Mouse (Mus musculus): ENCODE data around the gene Ifngr2. TPM values are rescaled to one million over a fixed set of nuclear protein-coding genes. Genes with fewer than 3 reads are reported as not detected.

The Ifngr2 gene
- polyA plus RNA-seq, 1 experiment from 2014 or later = 45.7 TPM

DNA sequence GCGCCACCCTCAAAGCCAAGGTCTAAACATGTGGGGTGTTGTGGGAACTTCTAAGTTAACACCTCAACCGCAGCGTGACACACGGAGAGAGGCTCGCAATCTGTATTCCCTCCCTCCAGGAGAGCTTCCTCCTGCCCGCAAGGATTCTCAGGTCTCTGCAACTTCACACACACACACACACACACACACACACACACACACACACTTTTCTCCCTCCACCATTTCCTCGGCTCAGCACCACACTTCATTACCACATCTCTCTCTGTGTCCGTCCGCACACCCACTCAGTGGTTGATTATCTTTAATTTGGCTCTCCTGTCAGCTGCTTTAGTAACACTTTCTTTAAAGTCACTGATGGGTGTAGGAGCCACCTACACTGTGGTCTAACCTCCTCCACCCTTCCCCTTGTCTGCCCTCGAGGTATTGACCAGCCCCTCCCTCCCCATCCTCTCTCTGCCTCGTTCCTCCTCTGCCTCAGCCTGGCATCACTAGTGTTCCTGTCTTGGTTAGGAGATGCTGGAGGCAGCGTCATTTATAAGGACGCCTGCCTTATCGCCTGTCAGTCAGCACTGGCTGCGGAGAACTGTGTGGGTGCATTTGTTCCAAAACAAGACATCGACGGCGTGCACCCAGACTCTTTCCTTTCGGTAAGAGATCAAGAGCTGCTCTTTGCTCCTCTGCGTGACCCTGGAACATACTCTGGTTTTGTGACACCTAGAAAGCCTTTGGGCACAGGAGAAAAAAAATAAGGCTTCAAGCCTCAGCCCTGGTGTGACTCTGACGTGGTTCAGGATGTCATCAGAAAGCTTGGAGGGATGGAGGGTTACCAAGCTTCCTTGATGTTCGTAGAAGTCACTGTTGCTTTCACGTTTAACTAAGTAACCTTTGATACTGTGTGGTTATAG is 13.5 kb upstream of the Ifngr2 start:
- Histone ChIP-seq H3K27ac (ENCODE audit: low read depth, low read length) (no peak overlapping the region), H3K36me3 (ENCODE audit: control insufficient read depth, insufficient read depth, low read length) (no peaks in the 10 kb centered on the region), H3K4me2 (replicated peaks; ENCODE audit: low read depth, low read length) (no peak overlapping the region), H3K9me3 (ENCODE audit: control insufficient read depth, low read length) (no peaks in the 10 kb centered on the region), H3K4me3 (ENCODE audit: low read length) (no peak overlapping the region), H3K9ac (ENCODE audit: low read depth, low read length) (no peak overlapping the region), H3K4me1 (ENCODE audit: control insufficient read depth, insufficient read depth, low read length) (peaks cover 2% of the 10 kb centered on the region; the same call in 1 of the 2 replicates), H3K27me3 (ENCODE audit: control insufficient read depth, insufficient read depth, low read length) (no peaks in the 10 kb centered on the region)
- no peak for ATAC-seq (ENCODE audit: low FRiP score, low TSS enrichment)
- 49% methylated on average over 23 of the region's 23 CpGs for WGBS

DNA sequence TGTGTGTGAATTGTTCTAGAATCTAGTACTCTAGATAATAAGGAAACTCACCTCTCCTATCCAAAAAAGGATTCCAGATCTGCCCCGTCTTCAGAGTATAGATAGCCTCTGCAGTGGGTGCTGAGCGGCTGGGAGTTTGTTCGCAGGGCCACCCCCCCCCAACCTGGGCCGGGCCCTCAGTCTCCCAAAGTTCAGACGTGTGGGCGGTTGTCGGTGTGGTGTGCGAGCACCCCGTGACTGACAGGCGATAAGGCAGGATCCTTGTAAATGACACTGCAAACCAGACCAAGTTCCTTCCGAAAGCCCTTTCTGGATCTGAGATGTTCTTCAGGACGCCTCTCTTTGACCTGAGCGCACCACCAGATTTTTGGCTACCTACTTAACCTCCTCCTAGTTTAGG is 12.4 kb upstream of the Ifngr2 start:
- Histone ChIP-seq H3K4me1 (ENCODE audit: control insufficient read depth, insufficient read depth, low read length) (peaks cover 7% of the 10 kb centered on the region; the same call in 1 of the 2 replicates), H3K4me2 (replicated peaks; ENCODE audit: low read depth, low read length) (no peak overlapping the region), H3K9me3 (ENCODE audit: control insufficient read depth, low read length) (no peaks in the 10 kb centered on the region), H3K36me3 (ENCODE audit: control insufficient read depth, insufficient read depth, low read length) (no peaks in the 10 kb centered on the region), H3K27me3 (ENCODE audit: control insufficient read depth, insufficient read depth, low read length) (no peaks in the 10 kb centered on the region), H3K27ac (ENCODE audit: low read depth, low read length) (no peak overlapping the region), H3K9ac (ENCODE audit: low read depth, low read length) (no peak overlapping the region), H3K4me3 (ENCODE audit: low read length) (no peak overlapping the region)
- peak; percentile 86; the same call in 1 of the 2 replicates for ATAC-seq (ENCODE audit: low FRiP score, low TSS enrichment)
- WGBS = 59% methylated on average over 13 of the region's 13 CpGs

DNA sequence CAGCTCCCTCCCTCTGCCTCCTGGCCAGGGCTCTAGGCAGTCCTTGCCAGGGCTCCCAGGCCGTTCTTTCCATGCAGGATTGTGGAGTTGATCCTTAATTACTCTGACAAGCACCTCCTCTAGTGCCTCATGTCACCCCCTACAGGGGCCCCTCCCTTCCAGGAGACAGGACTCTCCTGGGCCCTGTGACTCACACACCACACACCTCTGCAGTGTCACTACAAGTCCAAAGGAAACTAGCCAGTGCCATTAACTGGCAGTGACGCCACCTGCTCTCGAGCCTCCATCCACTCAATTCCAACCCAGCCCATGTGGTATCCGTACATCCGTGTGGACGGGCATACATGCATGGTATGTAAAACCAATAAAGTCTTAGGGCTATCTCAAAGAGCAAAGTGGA is 12.0 kb upstream of the Ifngr2 start:
- Histone ChIP-seq H3K4me2 (replicated peaks; ENCODE audit: low read depth, low read length) (no peak overlapping the region), H3K4me3 (ENCODE audit: low read length) (no peak overlapping the region), H3K4me1 (ENCODE audit: control insufficient read depth, insufficient read depth, low read length) (peaks cover 7% of the 10 kb centered on the region; the same call in 1 of the 2 replicates), H3K36me3 (ENCODE audit: control insufficient read depth, insufficient read depth, low read length) (no peaks in the 10 kb centered on the region), H3K9ac (ENCODE audit: low read depth, low read length) (no peak overlapping the region), H3K9me3 (ENCODE audit: control insufficient read depth, low read length) (no peaks in the 10 kb centered on the region), H3K27me3 (ENCODE audit: control insufficient read depth, insufficient read depth, low read length) (no peaks in the 10 kb centered on the region), H3K27ac (ENCODE audit: low read depth, low read length) (no peak overlapping the region)
- no peak for ATAC-seq (ENCODE audit: low FRiP score, low TSS enrichment)
- 78% methylated on average over 6 of the region's 6 CpGs for WGBS

DNA sequence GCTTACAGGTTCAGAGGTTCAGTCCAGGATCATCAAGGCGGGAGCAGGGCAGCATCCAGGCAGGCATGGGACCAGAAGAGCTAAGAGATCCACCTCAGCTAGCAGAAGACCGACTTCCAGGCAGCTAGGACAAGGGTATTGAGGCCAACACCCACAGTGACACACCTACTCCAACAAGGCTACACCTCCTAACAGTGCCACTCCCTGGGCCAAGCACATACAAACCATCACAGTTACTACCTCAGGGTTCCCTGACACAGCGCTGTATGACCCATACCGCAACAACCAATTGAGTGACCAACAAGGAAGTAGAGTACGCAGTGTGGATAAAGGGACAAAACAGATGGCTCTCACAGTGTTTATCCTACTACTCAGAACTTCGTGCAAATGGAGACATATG is 10.5 kb upstream of the Ifngr2 start:
- no peaks in the 10 kb centered on the region for H3K36me3 ChIP-seq (ENCODE audit: control insufficient read depth, insufficient read depth, low read length)
- no peak overlapping the region for H3K27ac ChIP-seq (ENCODE audit: low read depth, low read length)
- H3K9me3 ChIP-seq (ENCODE audit: control insufficient read depth, low read length) = no peaks in the 10 kb centered on the region
- no peak overlapping the region for H3K9ac ChIP-seq (ENCODE audit: low read depth, low read length)
- no peak overlapping the region for H3K4me2 ChIP-seq (replicated peaks; ENCODE audit: low read depth, low read length)
- H3K4me1 ChIP-seq (ENCODE audit: control insufficient read depth, insufficient read depth, low read length) = peaks cover 9% of the 10 kb centered on the region; the same call in 1 of the 2 replicates
- no peaks in the 10 kb centered on the region for H3K27me3 ChIP-seq (ENCODE audit: control insufficient read depth, insufficient read depth, low read length)
- H3K4me3 ChIP-seq (ENCODE audit: low read length) = no peak overlapping the region
- ATAC-seq (ENCODE audit: low FRiP score, low TSS enrichment) = no peak
- 92% methylated on average over 6 of the region's 6 CpGs for WGBS

DNA sequence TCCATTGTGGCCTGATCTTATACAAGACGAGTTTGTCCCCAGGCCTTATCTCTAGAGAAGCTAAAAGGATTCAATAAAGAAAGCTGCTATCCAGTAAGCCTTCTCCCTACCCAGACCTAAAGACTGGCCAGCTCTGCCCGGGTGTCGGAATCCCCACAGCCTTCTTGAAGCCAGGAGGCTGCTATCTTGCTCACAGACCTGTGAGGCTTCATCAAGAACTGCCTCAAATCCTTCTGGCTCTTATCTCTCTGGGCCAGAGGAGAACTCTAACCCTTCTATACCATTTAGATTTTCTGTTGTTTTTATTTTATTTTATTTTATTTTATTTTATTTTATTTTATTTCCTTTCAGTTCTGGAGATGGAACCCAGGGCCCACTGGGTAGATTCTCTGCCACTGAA is 9.8 kb upstream of the Ifngr2 start:
- H3K9ac ChIP-seq (ENCODE audit: low read depth, low read length) = no peak overlapping the region
- 81% methylated on average over 3 of the region's 3 CpGs for WGBS
- H3K27ac ChIP-seq (ENCODE audit: low read depth, low read length) = no peak overlapping the region
- H3K4me3 ChIP-seq (ENCODE audit: low read length) = no peak overlapping the region
- no peaks in the 10 kb centered on the region for H3K9me3 ChIP-seq (ENCODE audit: control insufficient read depth, low read length)
- no peak overlapping the region for H3K4me2 ChIP-seq (replicated peaks; ENCODE audit: low read depth, low read length)
- no peaks in the 10 kb centered on the region for H3K27me3 ChIP-seq (ENCODE audit: control insufficient read depth, insufficient read depth, low read length)
- H3K4me1 ChIP-seq (ENCODE audit: control insufficient read depth, insufficient read depth, low read length) = peaks cover 14% of the 10 kb centered on the region; the same call in 1 of the 2 replicates
- H3K36me3 ChIP-seq (ENCODE audit: control insufficient read depth, insufficient read depth, low read length) = no peaks in the 10 kb centered on the region
- no peak for ATAC-seq (ENCODE audit: low FRiP score, low TSS enrichment)

DNA sequence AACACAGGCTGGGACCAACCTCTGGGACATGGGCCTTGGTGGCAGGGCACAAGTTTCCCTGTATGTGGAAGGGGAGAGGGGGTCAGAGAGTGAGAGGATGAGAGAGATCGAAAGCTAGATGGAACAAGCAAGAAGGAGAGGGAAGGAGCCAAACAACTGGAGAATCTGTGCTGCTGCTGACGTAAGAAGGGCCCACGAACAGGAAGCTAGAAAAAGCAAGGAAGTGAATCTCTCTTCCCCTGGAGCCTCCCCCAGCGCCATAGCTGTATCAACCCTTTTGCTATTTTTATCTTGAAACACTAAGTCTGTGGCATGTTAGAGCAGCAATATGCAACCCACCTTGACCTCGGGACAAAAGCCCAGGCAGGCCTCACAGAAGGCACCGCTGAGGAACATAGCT is 8.8 kb upstream of the Ifngr2 start:
- Histone ChIP-seq H3K9me3 (ENCODE audit: control insufficient read depth, low read length) (no peaks in the 10 kb centered on the region), H3K4me1 (ENCODE audit: control insufficient read depth, insufficient read depth, low read length) (peaks cover 14% of the 10 kb centered on the region; the same call in 1 of the 2 replicates), H3K9ac (ENCODE audit: low read depth, low read length) (no peak overlapping the region), H3K36me3 (ENCODE audit: control insufficient read depth, insufficient read depth, low read length) (no peaks in the 10 kb centered on the region), H3K4me3 (ENCODE audit: low read length) (no peak overlapping the region), H3K27me3 (ENCODE audit: control insufficient read depth, insufficient read depth, low read length) (no peaks in the 10 kb centered on the region), H3K27ac (ENCODE audit: low read depth, low read length) (no peak overlapping the region), H3K4me2 (replicated peaks; ENCODE audit: low read depth, low read length) (no peak overlapping the region; the same call in 1 of the 2 replicates)
- ATAC-seq (ENCODE audit: low FRiP score, low TSS enrichment) = no peak
- 56% methylated on average over 6 of the region's 6 CpGs for WGBS

DNA sequence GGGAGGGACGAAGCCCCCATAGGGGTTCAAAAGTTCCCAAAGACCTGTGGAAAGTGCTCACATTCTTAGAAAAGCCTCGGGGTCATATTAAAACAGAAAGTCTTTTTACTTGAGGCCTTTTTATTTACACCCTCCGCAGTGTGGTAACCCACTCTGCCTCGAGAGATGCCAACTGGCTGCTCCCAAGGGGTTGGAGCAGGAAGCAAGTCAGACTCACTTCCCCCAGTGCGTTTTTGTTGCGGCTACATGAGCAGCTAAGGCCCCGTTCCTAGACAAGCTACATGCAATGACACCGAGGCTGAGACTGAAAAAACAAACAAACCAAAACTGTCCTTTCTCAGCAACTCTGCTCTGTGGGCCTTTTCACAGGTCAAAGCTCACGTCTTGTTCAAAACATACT is 8.4 kb upstream of the Ifngr2 start:
- H3K9ac ChIP-seq (ENCODE audit: low read depth, low read length) = no peak overlapping the region
- no peak overlapping the region for H3K27ac ChIP-seq (ENCODE audit: low read depth, low read length)
- H3K27me3 ChIP-seq (ENCODE audit: control insufficient read depth, insufficient read depth, low read length) = no peaks in the 10 kb centered on the region
- 25% methylated on average over 9 of the region's 9 CpGs for WGBS
- no peak overlapping the region; the same call in 1 of the 2 replicates for H3K4me2 ChIP-seq (replicated peaks; ENCODE audit: low read depth, low read length)
- H3K36me3 ChIP-seq (ENCODE audit: control insufficient read depth, insufficient read depth, low read length) = no peaks in the 10 kb centered on the region
- ATAC-seq (ENCODE audit: low FRiP score, low TSS enrichment) = no peak
- H3K9me3 ChIP-seq (ENCODE audit: control insufficient read depth, low read length) = no peaks in the 10 kb centered on the region
- H3K4me3 ChIP-seq (ENCODE audit: low read length) = no peak overlapping the region
- H3K4me1 ChIP-seq (ENCODE audit: control insufficient read depth, insufficient read depth, low read length) = peaks cover 14% of the 10 kb centered on the region; the same call in 1 of the 2 replicates

DNA sequence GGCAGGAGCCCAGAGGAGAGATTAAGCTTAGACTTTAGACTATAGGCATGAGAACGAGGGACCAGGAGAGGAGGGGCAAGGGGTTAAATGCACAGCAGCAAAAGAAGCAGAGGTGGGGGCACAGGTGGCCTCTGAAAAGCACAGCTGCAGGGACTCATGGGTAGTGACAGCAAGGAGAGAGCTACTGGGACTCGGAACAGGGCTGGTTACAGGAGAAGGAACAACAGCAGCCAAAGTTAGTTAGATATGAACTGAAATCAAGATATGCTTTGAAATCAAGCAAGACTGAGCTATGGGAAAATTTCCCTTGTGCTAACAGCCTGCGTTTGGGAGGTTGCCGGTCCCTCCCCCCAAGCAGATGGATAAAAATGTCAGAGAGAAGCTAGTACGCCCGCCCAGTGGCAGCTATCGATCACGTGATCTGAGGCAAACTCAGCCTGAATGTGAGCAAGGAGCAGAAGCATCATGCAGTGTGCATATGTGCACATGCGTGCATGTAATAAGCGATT is 5.2 kb upstream of the Ifngr2 start:
- H3K4me2 ChIP-seq (replicated peaks; ENCODE audit: low read depth, low read length) = no peak overlapping the region; the same call in 1 of the 2 replicates
- no peaks in the 10 kb centered on the region for H3K27me3 ChIP-seq (ENCODE audit: control insufficient read depth, insufficient read depth, low read length)
- H3K9me3 ChIP-seq (ENCODE audit: control insufficient read depth, low read length) = no peaks in the 10 kb centered on the region
- peaks cover 20% of the 10 kb centered on the region for H3K4me1 ChIP-seq (ENCODE audit: control insufficient read depth, insufficient read depth, low read length)
- no peak for ATAC-seq (ENCODE audit: low FRiP score, low TSS enrichment)
- no peaks in the 10 kb centered on the region for H3K36me3 ChIP-seq (ENCODE audit: control insufficient read depth, insufficient read depth, low read length)
- H3K9ac ChIP-seq (ENCODE audit: low read depth, low read length) = peak overlapping the region; percentile 7; the same call in 1 of the 2 replicates
- no peak overlapping the region for H3K27ac ChIP-seq (ENCODE audit: low read depth, low read length)
- 35% methylated on average over 10 of the region's 10 CpGs for WGBS
- H3K4me3 ChIP-seq (ENCODE audit: low read length) = no peak overlapping the region

DNA sequence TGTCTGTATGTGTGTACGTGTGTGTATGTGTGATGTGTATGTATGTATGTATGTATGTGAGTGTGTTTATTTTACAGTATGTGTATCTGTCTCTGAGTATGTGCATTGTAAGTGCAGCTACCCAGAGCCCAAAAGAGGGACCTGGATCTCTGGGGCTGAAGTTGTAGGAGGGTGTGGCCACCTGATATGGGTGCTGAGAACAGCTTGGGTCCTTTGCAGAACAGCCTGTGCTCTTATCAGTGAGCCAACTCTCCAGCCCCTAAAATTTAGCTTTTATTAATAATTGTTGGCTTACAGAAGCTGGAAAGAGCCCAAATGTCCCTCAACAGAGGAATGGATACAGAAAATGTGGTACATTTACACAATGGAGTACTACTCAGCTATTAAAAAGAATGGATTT is 3.3 kb upstream of the Ifngr2 start:
- no peak for ATAC-seq (ENCODE audit: low FRiP score, low TSS enrichment)
- Histone ChIP-seq H3K36me3 (ENCODE audit: control insufficient read depth, insufficient read depth, low read length) (no peaks in the 10 kb centered on the region), H3K27me3 (ENCODE audit: control insufficient read depth, insufficient read depth, low read length) (no peaks in the 10 kb centered on the region), H3K9me3 (ENCODE audit: control insufficient read depth, low read length) (no peaks in the 10 kb centered on the region), H3K9ac (ENCODE audit: low read depth, low read length) (no peak overlapping the region), H3K4me3 (ENCODE audit: low read length) (no peak overlapping the region), H3K4me2 (replicated peaks; ENCODE audit: low read depth, low read length) (no peak overlapping the region), H3K4me1 (ENCODE audit: control insufficient read depth, insufficient read depth, low read length) (peaks cover 23% of the 10 kb centered on the region), H3K27ac (ENCODE audit: low read depth, low read length) (no peak overlapping the region)
- WGBS = 100% methylated on average over 1 of the region's 1 CpGs

Measured in kidney, embryonic 14.5 days (tissue).